Mouse (Mus musculus) ES-Bruce4 (cell line): Measurements from ENCODE around the gene Map4k1. TPM values are rescaled to one million over a fixed set of nuclear protein-coding genes. Genes with fewer than 3 reads are reported as not detected.

ENCODE experiments used
- H3K27ac ChIP-seq: 2 replicates; pipeline ENCODE4 v1.5.1; 2012; ENCODE audit warnings: low read length, inconsistent platforms; ENCODE audit not compliant: insufficient read depth
- H3K27me3 ChIP-seq: 2 replicates; pipeline ENCODE4 v1.6.1; 2012; ENCODE audit warnings: mild to moderate bottlenecking, low read length, inconsistent platforms; ENCODE audit not compliant: control insufficient read depth, poor library complexity, insufficient read depth, severe bottlenecking
- H3K36me3 ChIP-seq: 2 replicates; pipeline ENCODE4 v1.6.1; 2012; ENCODE audit warnings: inconsistent platforms, mild to moderate bottlenecking, low read length, moderate library complexity; ENCODE audit not compliant: control insufficient read depth, poor library complexity, insufficient read depth, severe bottlenecking
- H3K4me1 ChIP-seq: one replicate; pipeline ENCODE4 v1.8.1; 2011; ENCODE audit warnings: low read length; ENCODE audit not compliant: control insufficient read depth, insufficient read depth
- H3K4me3 ChIP-seq: 2 replicates; pipeline ENCODE4 v1.5.1; 2011; ENCODE audit warnings: low read depth, mild to moderate bottlenecking, low read length
- H3K9ac ChIP-seq: 2 replicates; pipeline ENCODE4 v1.6.1; 2012; ENCODE audit warnings: low read depth, mild to moderate bottlenecking, inconsistent platforms; ENCODE audit not compliant: poor library complexity, severe bottlenecking
- H3K9me3 ChIP-seq: replicated peaks from 2 replicates; pipeline ENCODE4 v1.6.1; 2012; ENCODE audit warnings: mild to moderate bottlenecking, low read length, inconsistent platforms; ENCODE audit not compliant: control insufficient read depth, poor library complexity, insufficient read depth, severe bottlenecking
- CTCF ChIP-seq: IDR thresholded peaks from one replicate; pipeline ENCODE4 v1.8.1; 2011; ENCODE audit warnings: low read depth, low read length
- EP300 ChIP-seq: IDR thresholded peaks from 2 replicates; pipeline ENCODE4 v1.6.1; 2011; ENCODE audit warnings: low read depth, low read length; ENCODE audit not compliant: insufficient read depth
- POLR2A ChIP-seq: IDR thresholded peaks from one replicate; pipeline ENCODE4 v1.8.1; 2011; ENCODE audit warnings: low read length; ENCODE audit not compliant: insufficient read depth
- polyA plus RNA-seq: library from polyadenylated mRNA; stranded (reverse); fragments of >200 nt; gene quantifications from 2 replicates; pipeline ENCODE4 v1.2.4, GENCODE M21; 2011; ENCODE audit warnings: low read depth; ENCODE audit not compliant: missing spikeins, insufficient read depth, insufficient read length

The Map4k1 gene
- polyA plus RNA-seq, 1 experiment = 36.3 TPM

- Histone ChIP-seq H3K9me3 (no peaks in the 10 kb centered on the region), H3K36me3 (peaks cover 22% of the 10 kb centered on the region; the same call in 1 of the 2 replicates), H3K27me3 (no peaks in the 10 kb centered on the region), H3K27ac (peak overlapping the region; percentile 84), H3K4me3 (no peak overlapping the region), H3K9ac (peak overlapping the region; percentile 9; the same call in 1 of the 2 replicates), H3K4me1 (peaks cover 13% of the 10 kb centered on the region)
- no peak for TF ChIP-seq CTCF
- no peak for TF ChIP-seq EP300
- TF ChIP-seq POLR2A = no peak
These were observed 42.2 kb upstream of the Map4k1 start for GRCm38 (mm10) chr7:28939418-28940183.

DNA sequence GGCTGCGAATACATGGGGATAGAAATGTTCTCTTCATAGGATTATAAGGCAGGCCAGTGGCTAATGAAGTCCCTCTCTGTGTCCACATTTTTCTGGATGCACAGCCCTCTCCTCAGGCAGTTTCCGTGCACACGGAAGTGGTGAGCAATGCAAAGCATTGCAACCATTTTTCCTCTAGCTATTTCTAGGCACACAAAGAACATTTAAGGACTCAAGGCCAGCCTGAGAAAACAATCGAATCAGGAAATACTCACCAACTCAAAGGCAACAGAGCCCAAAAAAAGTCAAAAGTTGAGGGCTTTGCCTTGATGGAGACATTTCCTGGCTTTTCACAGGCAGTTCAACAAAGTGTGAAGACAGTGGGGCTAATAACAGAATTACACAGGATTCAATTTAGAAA lies 40.7 kb upstream of the Map4k1 start:
- no peak for TF ChIP-seq EP300
- no peak for TF ChIP-seq POLR2A
- no peak for TF ChIP-seq CTCF
- Histone ChIP-seq H3K36me3 (peaks cover 22% of the 10 kb centered on the region; the same call in 1 of the 2 replicates), H3K27me3 (no peaks in the 10 kb centered on the region), H3K27ac (peak overlapping the region; percentile 84), H3K4me1 (peaks cover 13% of the 10 kb centered on the region), H3K4me3 (no peak overlapping the region), H3K9ac (peak overlapping the region; percentile 31; the same call in 1 of the 2 replicates), H3K9me3 (no peaks in the 10 kb centered on the region)

- Histone ChIP-seq H3K9me3 (no peaks in the 10 kb centered on the region), H3K27me3 (no peaks in the 10 kb centered on the region), H3K4me3 (no peak overlapping the region), H3K4me1 (peaks cover 13% of the 10 kb centered on the region), H3K9ac (peak overlapping the region; percentile 31; the same call in 1 of the 2 replicates), H3K36me3 (peaks cover 22% of the 10 kb centered on the region; the same call in 1 of the 2 replicates), H3K27ac (peak overlapping the region; percentile 84)
- TF ChIP-seq CTCF (no peak), EP300 (no peak), POLR2A (no peak)
These were observed 40.3 kb upstream of the Map4k1 start for GRCm38 (mm10) chr7:28941542-28941941.

DNA sequence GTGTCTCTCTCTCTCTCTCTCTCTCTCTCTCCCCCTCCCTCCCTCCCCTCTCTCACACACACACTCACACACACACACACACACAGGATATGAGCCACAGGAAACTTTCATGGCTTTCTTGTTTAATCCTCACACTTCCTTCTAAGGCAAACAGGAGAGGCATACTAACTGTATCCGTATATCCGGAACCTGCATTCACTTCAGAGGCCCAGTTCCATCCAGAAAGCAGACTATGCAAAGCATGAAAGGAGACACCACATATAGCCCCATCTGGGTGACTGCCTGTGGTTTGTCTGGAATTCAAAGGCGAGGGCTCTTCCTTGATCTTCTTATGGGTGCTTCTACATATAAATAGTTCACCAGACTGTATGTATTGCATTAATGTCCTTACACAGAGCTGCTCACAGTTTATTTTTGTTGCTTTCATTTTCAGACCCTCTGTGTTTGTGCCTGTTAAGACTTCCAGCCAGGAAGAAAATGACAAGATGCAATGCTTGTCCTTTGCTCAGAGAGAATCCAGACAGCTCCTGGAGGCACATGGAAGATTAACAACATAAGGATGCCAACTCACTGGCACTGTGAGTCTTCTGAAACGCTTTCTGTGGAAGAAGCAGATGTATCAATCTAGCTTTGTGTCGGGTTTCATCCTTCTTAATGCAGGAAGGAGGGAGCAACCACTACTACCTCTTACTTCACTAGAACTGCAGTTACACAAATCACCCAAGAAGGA lies 38.2 kb upstream of the Map4k1 start:
- no peak overlapping the region for H3K4me3 ChIP-seq
- H3K27me3 ChIP-seq = no peaks in the 10 kb centered on the region
- no peaks in the 10 kb centered on the region for H3K9me3 ChIP-seq
- H3K4me1 ChIP-seq = peaks cover 12% of the 10 kb centered on the region
- peaks cover 22% of the 10 kb centered on the region; the same call in 1 of the 2 replicates for H3K36me3 ChIP-seq
- TF ChIP-seq EP300 (no peak), CTCF (no peak), POLR2A (no peak)
- peak overlapping the region; percentile 63; the same call in 1 of the 2 replicates for H3K27ac ChIP-seq
- H3K9ac ChIP-seq = peak overlapping the region; percentile 10; the same call in 1 of the 2 replicates

DNA sequence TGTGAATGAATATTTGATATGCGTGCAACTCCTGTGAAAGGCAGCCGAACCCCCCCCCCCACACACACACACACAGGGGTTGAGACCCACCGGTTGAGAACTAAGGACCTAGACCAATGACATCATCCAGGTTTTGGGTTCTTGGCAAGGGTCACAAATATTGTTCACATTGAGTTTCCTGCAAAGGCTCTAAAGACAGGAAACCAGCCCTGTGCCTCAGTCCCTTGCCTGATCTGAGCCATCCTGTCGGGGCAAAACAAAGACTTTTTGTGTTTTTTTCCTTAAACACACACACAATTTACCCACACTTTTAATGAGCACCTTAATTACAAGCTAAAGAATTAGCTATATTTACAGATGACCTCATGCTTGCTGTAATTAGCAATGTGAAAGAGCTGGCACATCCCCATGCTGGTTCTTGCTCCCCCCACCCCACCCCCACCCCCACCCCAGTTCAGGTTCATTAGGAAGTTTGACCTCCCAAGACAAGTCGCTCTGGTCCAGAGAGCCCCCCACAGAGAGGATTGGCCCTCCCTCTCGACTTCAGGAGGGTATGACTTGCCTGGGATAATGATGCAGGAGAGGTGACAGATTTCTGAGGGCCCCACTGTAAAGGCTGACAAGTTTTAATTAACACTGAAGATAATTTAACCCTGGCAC lies 37.0 kb upstream of the Map4k1 start:
- no peaks in the 10 kb centered on the region for H3K9me3 ChIP-seq
- no peaks in the 10 kb centered on the region for H3K27me3 ChIP-seq
- H3K4me1 ChIP-seq = peaks cover 9% of the 10 kb centered on the region
- peaks cover 26% of the 10 kb centered on the region; the same call in 1 of the 2 replicates for H3K36me3 ChIP-seq
- H3K9ac ChIP-seq = peak overlapping the region; percentile 46; the same call in 1 of the 2 replicates
- TF ChIP-seq EP300 = no peak
- no peak for TF ChIP-seq POLR2A
- no peak for TF ChIP-seq CTCF
- H3K4me3 ChIP-seq = no peak overlapping the region
- peak overlapping the region; percentile 77 for H3K27ac ChIP-seq
